Mouse (Mus musculus): ENCODE results near the gene Slc9a5. TPM values are rescaled to one million over a fixed set of nuclear protein-coding genes. Genes with fewer than 3 reads are reported as not detected.

Slc9a5 gene
- polyA plus RNA-seq, 1 experiment: 8.1 TPM

DNA sequence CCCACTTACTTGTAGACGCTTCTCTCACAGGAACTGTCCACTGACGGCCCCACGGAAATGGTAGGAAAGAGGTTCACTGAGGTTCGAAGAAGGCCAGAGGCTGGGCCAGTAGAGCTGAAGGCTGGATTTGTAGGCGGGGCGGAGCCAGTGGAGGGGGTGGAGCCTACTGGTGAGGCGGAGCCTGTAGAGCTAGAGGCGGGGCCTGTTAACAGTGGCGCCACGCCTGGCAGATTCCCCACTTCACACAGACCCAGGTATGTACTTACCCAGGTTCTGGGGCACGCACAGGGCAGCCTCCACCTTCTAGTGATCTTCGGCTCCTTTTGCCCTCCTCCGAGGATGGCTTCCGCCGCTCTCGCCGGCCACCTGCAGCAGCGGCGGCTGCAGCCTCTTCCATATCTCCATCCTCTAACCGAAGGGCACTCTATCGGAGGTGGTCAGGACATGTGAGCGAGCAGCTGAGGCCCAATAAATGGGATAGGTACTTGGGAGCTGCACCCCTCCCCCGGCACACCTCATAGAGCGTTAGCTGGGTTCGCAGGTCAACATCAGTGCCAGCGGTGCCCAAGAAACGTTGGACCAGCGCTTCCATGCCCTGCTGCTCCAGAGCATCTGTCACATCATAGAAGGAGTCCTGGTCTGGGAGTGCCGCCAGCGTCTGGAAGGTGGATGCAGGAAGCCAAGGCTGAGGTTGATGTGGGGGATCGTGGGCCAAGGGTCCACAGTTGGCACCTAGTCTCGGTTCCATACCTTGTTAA lies 12.1 kb upstream of the Slc9a5 start:
- Histone ChIP-seq H3K4me3 (replicated peaks; ENCODE audit: extremely low read depth, low read depth, low read length) (no peak overlapping the region), H3K4me1 (ENCODE audit: control insufficient read depth, insufficient read depth, low read length) (peaks cover 21% of the 10 kb centered on the region)
- WGBS: 86% methylated on average over 32 of the region's 32 CpGs
- DNase-seq: no peak
- TF ChIP-seq POLR2A (IDR thresholded peaks at IDR 0.05; ENCODE audit: borderline replicate concordance, extremely low read depth, low read depth, low read length) (no peak), CTCF (IDR thresholded peaks at IDR 0.05; ENCODE audit: insufficient read depth, low read length) (no peak)

DNA sequence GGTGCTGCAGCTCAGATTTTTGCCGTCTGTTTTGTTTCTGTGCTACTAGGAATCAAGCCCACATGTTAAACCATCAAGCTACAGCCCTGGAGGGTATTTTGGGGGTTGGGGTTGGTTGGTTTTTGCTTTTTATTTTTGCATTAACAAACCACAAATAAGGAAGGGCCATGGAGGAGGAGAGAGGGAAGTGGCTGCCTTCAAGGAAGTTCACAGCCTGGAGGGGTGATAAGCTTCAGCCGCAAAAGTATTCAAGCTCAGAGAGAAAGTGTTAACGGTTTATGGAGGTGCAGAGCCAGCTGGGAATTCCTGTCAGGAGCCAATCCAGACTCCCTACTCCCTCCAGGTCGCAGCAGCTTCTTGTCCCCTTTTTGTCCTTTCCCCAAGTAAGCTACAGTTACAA lies 9.7 kb upstream of the Slc9a5 start:
- no peak for DNase-seq
- no peak overlapping the region for H3K4me3 ChIP-seq (replicated peaks; ENCODE audit: extremely low read depth, low read depth, low read length)
- peaks cover 27% of the 10 kb centered on the region for H3K4me1 ChIP-seq (ENCODE audit: control insufficient read depth, insufficient read depth, low read length)
- WGBS: 36% methylated on average over 4 of the region's 4 CpGs
- TF ChIP-seq POLR2A (IDR thresholded peaks at IDR 0.05; ENCODE audit: borderline replicate concordance, extremely low read depth, low read depth, low read length) (no peak), CTCF (IDR thresholded peaks at IDR 0.05; ENCODE audit: insufficient read depth, low read length) (no peak)

DNA sequence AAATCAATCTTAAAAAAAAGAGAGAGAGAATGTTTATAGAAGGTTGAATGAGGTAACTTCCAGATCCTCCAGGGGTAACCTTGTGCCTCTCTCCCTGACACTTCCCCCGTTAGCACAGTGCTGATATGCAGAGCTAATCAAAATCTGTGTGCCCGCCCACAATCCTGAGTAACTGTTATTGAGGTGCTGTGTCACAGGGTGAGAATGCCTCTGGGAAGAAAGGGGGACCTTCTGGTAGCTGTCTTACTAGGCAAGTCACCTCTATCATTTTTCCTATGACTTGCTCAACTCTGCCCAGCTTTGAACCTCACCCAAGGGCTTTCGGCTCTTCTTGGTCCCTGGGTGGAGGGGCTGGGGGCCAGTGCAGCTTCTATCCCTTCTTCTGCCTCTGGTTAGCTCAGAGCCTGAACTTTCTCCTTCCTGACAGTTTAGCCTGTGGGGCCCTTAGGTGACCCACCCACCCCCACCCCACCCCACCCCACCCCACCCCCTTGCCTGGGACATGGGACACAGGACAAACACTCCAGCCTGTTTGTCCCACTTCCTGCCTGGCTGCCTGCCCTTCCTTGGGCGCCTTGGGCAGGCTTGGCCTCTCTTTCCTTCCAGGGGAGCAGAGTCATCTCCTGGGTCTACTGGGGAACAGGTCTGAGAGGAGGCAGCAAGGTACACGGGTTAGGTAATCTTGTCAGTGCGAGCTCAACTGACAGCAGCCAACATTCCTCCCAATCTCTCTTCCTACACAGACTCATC lies 8.6 kb upstream of the Slc9a5 start:
- TF ChIP-seq CTCF (IDR thresholded peaks at IDR 0.05; ENCODE audit: insufficient read depth, low read length): no peak
- peak; percentile 35; the same call in 1 of the 2 replicates for TF ChIP-seq POLR2A (IDR thresholded peaks at IDR 0.05; ENCODE audit: borderline replicate concordance, extremely low read depth, low read depth, low read length)
- H3K4me3 ChIP-seq (replicated peaks; ENCODE audit: extremely low read depth, low read depth, low read length): no peak overlapping the region
- peak; percentile 77 for DNase-seq
- peaks cover 33% of the 10 kb centered on the region for H3K4me1 ChIP-seq (ENCODE audit: control insufficient read depth, insufficient read depth, low read length)
- 23% methylated on average over 6 of the region's 6 CpGs for WGBS

DNA sequence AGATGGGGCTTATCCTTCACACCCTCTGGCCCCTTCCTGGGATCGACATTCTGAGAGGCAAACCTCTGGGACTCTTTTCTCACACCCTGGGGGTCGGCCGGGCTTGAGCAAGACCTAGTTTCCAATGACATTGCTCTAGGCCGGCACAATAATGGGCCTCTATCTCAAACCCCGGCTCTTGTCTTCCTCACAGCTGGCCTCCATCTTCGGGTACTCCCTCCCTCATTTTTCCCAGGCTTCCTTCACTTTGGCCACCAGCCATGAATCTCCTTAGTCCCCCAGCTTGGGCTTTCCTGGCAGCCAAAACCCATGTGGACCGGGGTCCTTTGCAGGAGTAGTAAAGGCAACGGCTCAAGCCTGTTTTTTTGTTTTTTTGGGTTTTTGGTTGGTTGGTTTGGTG lies 7.2 kb upstream of the Slc9a5 start:
- WGBS: 40% methylated on average over 8 of the region's 8 CpGs
- peak; percentile 52 for DNase-seq
- Histone ChIP-seq H3K4me3 (replicated peaks; ENCODE audit: extremely low read depth, low read depth, low read length) (no peak overlapping the region), H3K4me1 (ENCODE audit: control insufficient read depth, insufficient read depth, low read length) (peaks cover 40% of the 10 kb centered on the region)
- TF ChIP-seq POLR2A (IDR thresholded peaks at IDR 0.05; ENCODE audit: borderline replicate concordance, extremely low read depth, low read depth, low read length) (no peak), CTCF (IDR thresholded peaks at IDR 0.05; ENCODE audit: insufficient read depth, low read length) (no peak)

DNA sequence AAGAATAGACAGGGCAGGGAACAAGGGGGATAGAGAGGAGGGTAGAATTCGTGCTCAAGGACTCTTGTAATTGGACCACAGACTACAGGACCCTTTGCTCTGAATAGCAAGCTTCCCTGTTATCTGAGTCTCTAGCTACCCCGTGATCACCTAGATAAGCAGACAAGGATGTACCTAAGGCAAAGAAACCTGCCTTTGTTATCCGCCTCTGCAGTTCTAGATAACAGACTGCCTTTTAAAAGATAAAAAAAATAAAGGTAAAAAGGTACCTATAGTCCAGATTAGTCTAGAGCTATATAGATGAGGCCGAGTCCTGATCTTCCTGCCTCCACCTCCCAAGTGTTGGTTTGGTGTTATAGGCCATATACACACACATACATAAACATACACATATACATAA lies 5.9 kb upstream of the Slc9a5 start:
- DNase-seq: no peak
- TF ChIP-seq POLR2A (IDR thresholded peaks at IDR 0.05; ENCODE audit: borderline replicate concordance, extremely low read depth, low read depth, low read length) (no peak), CTCF (IDR thresholded peaks at IDR 0.05; ENCODE audit: insufficient read depth, low read length) (no peak)
- Histone ChIP-seq H3K4me3 (replicated peaks; ENCODE audit: extremely low read depth, low read depth, low read length) (no peak overlapping the region), H3K4me1 (ENCODE audit: control insufficient read depth, insufficient read depth, low read length) (peaks cover 40% of the 10 kb centered on the region)
- 59% methylated on average over 4 of the region's 4 CpGs for WGBS

DNA sequence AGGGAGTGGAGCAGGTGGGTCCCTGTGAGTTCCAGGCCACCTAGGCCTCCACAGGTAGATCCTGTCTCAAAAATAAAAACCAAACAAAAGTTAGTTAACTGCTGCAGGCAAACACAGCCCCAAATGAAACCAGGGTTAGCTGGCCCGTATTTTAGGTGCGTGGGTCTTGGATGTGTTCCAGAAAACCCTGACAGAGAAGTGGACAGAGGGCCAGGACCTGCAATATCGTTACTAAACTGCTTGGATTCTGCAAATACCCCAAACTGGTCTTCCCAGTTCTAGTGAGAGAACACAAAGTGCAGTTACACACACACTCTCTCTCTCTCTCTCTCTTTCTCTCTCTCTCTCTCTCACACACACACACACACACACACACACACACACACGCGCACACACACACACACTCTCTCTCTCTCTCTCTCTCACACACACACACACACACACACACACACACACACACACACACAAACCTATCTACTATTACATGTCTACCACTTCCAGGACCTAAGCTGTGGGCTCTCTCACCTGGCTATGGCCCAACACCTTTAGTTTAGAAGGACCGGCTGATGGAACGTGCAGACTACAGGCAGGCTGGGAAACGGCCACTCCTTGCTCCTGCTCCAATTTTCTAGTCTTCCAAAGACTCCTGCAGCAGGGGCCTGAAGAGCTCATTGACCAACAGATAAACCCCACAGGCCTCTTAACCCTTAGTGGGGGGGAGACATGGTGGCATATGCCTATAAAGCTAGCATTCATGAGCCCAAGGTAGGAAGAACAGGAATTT lies 4.7 kb upstream of the Slc9a5 start:
- Histone ChIP-seq H3K4me1 (ENCODE audit: control insufficient read depth, insufficient read depth, low read length) (peaks cover 40% of the 10 kb centered on the region), H3K4me3 (replicated peaks; ENCODE audit: extremely low read depth, low read depth, low read length) (no peak overlapping the region)
- 43% methylated on average over 8 of the region's 8 CpGs for WGBS
- TF ChIP-seq POLR2A (IDR thresholded peaks at IDR 0.05; ENCODE audit: borderline replicate concordance, extremely low read depth, low read depth, low read length): no peak
- no peak for TF ChIP-seq CTCF (IDR thresholded peaks at IDR 0.05; ENCODE audit: insufficient read depth, low read length)
- DNase-seq: peak; percentile 37

DNA sequence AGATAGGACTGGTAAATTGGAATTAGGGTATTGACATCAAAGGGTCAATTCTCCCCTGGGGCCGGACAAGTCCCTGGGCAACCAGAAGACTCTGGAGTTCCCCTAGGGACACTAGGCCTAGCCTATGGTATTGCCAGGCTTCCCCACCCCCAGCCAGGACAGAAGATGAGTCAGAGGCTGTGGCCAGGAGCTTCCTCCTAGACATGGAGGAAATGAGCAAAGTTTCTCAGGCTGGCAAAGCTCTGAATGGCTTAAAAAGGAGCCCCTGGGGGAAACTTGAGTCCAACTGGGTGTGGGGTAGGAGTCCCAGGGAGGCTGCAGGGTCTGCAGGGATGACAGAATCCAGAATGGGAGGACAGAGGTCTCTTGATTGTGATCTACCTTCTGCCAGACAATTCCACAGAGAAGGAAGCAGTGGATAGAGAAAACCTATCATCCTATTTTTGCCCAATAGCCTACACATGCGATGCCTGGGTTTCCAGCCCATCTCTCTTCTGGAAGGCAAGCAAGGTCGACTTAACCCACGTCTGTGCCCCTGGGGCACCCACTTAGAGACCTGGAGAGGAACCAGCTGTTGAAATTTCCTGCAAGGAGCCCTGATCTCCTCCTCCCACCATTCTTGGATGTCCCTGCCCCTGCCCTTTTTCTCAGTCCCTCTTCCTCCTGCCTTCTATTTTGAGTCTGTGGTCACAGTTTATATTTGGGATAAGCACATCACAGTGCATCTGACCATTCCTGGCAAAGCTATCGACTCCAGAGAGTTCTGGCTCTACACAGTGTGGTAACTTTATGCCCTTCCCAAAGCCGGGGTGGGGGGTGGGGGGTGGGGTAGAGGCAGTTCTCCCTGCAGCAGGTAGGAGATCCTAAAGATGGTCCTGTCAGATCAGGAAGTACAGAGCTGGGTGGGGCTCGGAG lies 3.3 kb upstream of the Slc9a5 start:
- Histone ChIP-seq H3K4me3 (replicated peaks; ENCODE audit: extremely low read depth, low read depth, low read length) (peak overlapping the region; percentile 28), H3K4me1 (ENCODE audit: control insufficient read depth, insufficient read depth, low read length) (peaks cover 29% of the 10 kb centered on the region)
- TF ChIP-seq POLR2A (IDR thresholded peaks at IDR 0.05; ENCODE audit: borderline replicate concordance, extremely low read depth, low read depth, low read length) (no peak), CTCF (IDR thresholded peaks at IDR 0.05; ENCODE audit: insufficient read depth, low read length) (no peak)
- 11% methylated on average over 7 of the region's 7 CpGs for WGBS
- DNase-seq: peak; percentile 44

DNA sequence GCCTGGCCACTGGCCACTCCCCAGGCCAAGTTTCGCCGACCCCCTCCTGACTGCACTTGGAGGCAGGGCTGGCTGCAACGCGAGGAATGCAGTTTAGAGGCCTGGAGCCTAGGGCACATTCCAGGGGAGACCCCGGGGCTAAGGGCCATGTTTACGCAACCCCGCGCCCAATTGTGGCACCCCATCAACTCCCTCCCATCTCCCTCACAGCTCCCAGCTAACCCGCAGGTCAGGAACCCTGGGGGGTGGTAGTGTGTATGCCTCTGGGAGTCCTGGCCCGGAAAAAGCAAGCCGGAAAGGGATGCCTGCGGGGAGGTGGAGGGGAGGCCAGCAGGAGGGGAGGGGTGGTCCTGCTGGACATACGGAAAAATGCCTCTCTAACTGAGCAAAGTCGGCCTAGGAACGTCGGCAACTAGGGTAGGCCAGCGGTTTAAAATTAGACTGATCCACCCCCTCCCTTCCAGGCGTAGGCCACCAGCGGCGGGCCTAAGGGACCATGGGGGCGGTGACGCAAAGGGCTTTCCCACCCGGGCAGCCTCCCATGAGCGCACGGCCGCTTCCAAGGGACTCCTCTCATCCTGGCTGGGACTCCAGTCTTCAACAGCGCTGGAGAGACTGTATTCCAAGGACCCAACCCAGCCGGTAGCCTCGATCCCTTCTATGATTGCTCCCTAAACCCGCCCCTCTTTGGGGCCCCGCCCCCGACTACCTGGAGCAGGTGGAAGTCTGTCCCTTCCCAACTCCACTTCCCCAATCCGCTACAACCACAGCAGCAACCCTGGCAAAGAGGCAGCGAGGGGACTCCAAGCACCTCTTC lies 1.8 kb upstream of the Slc9a5 start:
- DNase-seq: peak; percentile 86

More for the DNA sequence above, 1.8 kb upstream of the Slc9a5 start:
- Histone ChIP-seq H3K4me3 (replicated peaks; ENCODE audit: extremely low read depth, low read depth, low read length) (peak overlapping the region; percentile 92), H3K4me1 (ENCODE audit: control insufficient read depth, insufficient read depth, low read length) (peaks cover 17% of the 10 kb centered on the region)
- 3% methylated on average over 34 of the region's 34 CpGs for WGBS
- TF ChIP-seq CTCF (IDR thresholded peaks at IDR 0.05; ENCODE audit: insufficient read depth, low read length) (no peak), POLR2A (IDR thresholded peaks at IDR 0.05; ENCODE audit: borderline replicate concordance, extremely low read depth, low read depth, low read length) (peak; percentile 41; the same call in 1 of the 2 replicates)

Data from lung, adult 2 months (tissue).